Mouse (Mus musculus): Measurements from ENCODE around the gene Cdh13. TPM values are rescaled to one million over a fixed set of nuclear protein-coding genes. Genes with fewer than 3 reads are reported as not detected.
"Not testable (repeated sequence)": the region's sequence is repeated elsewhere in the genome, so short reads cannot be mapped to it uniquely, and the experiment has no call there.

Cdh13 gene
- polyA plus RNA-seq, 1 experiment = 56.6 TPM

GRCm38 (mm10) chr8:119295477-119295876, 1011.9 kb downstream of the Cdh13 start:
- Histone ChIP-seq H3ac (ENCODE audit: control insufficient read depth, insufficient read length) (no peak overlapping the region), H3K4me2 (ENCODE audit: low read depth) (no peak overlapping the region), H3K79me2 (ENCODE audit: control insufficient read depth, insufficient read depth) (no peaks in the 10 kb centered on the region), H3K4me3 (no peak overlapping the region), H3K36me3 (ENCODE audit: control insufficient read depth, insufficient read depth) (no peaks in the 10 kb centered on the region), H3K27me3 (ENCODE audit: control insufficient read depth, insufficient read depth, insufficient read length) (no peaks in the 10 kb centered on the region)
- TF ChIP-seq MYOG (IDR thresholded peaks at IDR 0.05; ENCODE audit: control insufficient read depth in 1 of 3, insufficient read depth in 1 of 3, insufficient read length in 2 of 3, low read depth in 2 of 3) (no peak), POLR2A (IDR thresholded peaks at IDR 0.05; ENCODE audit: insufficient read length, low read depth) (no peak), CEBPB (IDR thresholded peaks at IDR 0.05; ENCODE audit: insufficient read depth, poor library complexity, severe bottlenecking) (no peak), TCF3 (IDR thresholded peaks at IDR 0.05; ENCODE audit: insufficient read length, low read depth) (no peak), MAX (IDR thresholded peaks at IDR 0.05; ENCODE audit: low read depth) (no peak), POLR2AphosphoS2 (IDR thresholded peaks at IDR 0.05; ENCODE audit: insufficient read length, low read depth) (no peak), REST (IDR thresholded peaks at IDR 0.05; ENCODE audit: insufficient read depth, insufficient read length) (no peak)

- not testable (repeated sequence) for H3K79me2 ChIP-seq (ENCODE audit: control insufficient read depth, insufficient read depth); H3K36me3 ChIP-seq (ENCODE audit: control insufficient read depth, insufficient read depth); H3K4me3 ChIP-seq; H3ac ChIP-seq (ENCODE audit: control insufficient read depth, insufficient read length); H3K27me3 ChIP-seq (ENCODE audit: control insufficient read depth, insufficient read depth, insufficient read length); H3K4me2 ChIP-seq (ENCODE audit: low read depth)
Measured at GRCm38 (mm10) chr8:119297752-119298151, 1014.2 kb downstream of the Cdh13 start.

GRCm38 (mm10) chr8:119300335-119300734, 1016.8 kb downstream of the Cdh13 start:
- TF ChIP-seq MAX (IDR thresholded peaks at IDR 0.05; ENCODE audit: low read depth) = no peak
- no peak for TF ChIP-seq REST (IDR thresholded peaks at IDR 0.05; ENCODE audit: insufficient read depth, insufficient read length)
- TF ChIP-seq TCF3 (IDR thresholded peaks at IDR 0.05; ENCODE audit: insufficient read length, low read depth) = no peak
- no peak for TF ChIP-seq POLR2A (IDR thresholded peaks at IDR 0.05; ENCODE audit: insufficient read length, low read depth)
- no peaks in the 10 kb centered on the region for H3K79me2 ChIP-seq (ENCODE audit: control insufficient read depth, insufficient read depth)

GRCm38 (mm10) chr8:119304196-119304595, 1020.7 kb downstream of the Cdh13 start:
- no peaks in the 10 kb centered on the region for H3K79me2 ChIP-seq (ENCODE audit: control insufficient read depth, insufficient read depth)
- H3K36me3 ChIP-seq (ENCODE audit: control insufficient read depth, insufficient read depth) = no peaks in the 10 kb centered on the region
- H3K27me3 ChIP-seq (ENCODE audit: control insufficient read depth, insufficient read depth, insufficient read length) = no peaks in the 10 kb centered on the region
- H3K4me3 ChIP-seq = no peak overlapping the region
- no peak overlapping the region for H3ac ChIP-seq (ENCODE audit: control insufficient read depth, insufficient read length)
- TF ChIP-seq USF1 (IDR thresholded peaks at IDR 0.05; ENCODE audit: low read depth) (no peak), TCF3 (IDR thresholded peaks at IDR 0.05; ENCODE audit: insufficient read length, low read depth) (no peak), POLR2A (IDR thresholded peaks at IDR 0.05; ENCODE audit: insufficient read length, low read depth) (no peak), CEBPB (IDR thresholded peaks at IDR 0.05; ENCODE audit: insufficient read depth, poor library complexity, severe bottlenecking) (no peak), E2F4 (IDR thresholded peaks at IDR 0.05; ENCODE audit: insufficient read depth) (no peak), REST (IDR thresholded peaks at IDR 0.05; ENCODE audit: insufficient read depth, insufficient read length) (no peak), SRF (IDR thresholded peaks at IDR 0.05; ENCODE audit: control insufficient read depth, insufficient read length, low read depth) (no peak), TCF12 (IDR thresholded peaks at IDR 0.05; ENCODE audit: insufficient read depth, poor library complexity, severe bottlenecking) (no peak), MYOD1 (IDR thresholded peaks at IDR 0.05; ENCODE audit: control insufficient read depth in 1 of 3, insufficient read length in 2 of 3, low read depth in 2 of 3) (no peak), MYOG (IDR thresholded peaks at IDR 0.05; ENCODE audit: control insufficient read depth in 1 of 3, insufficient read depth in 1 of 3, insufficient read length in 2 of 3, low read depth in 2 of 3) (no peak), MAX (IDR thresholded peaks at IDR 0.05; ENCODE audit: low read depth) (no peak), POLR2AphosphoS2 (IDR thresholded peaks at IDR 0.05; ENCODE audit: insufficient read length, low read depth) (no peak)
- no peak overlapping the region for H3K4me2 ChIP-seq (ENCODE audit: low read depth)

More at GRCm38 (mm10) chr8:119300335-119300734, 1016.8 kb downstream of the Cdh13 start:
- H3K27me3 ChIP-seq (ENCODE audit: control insufficient read depth, insufficient read depth, insufficient read length) = no peaks in the 10 kb centered on the region
- H3ac ChIP-seq (ENCODE audit: control insufficient read depth, insufficient read length) = no peak overlapping the region
- no peak overlapping the region for H3K4me3 ChIP-seq
- no peaks in the 10 kb centered on the region for H3K36me3 ChIP-seq (ENCODE audit: control insufficient read depth, insufficient read depth)
- no peak overlapping the region for H3K4me2 ChIP-seq (ENCODE audit: low read depth)

GRCm38 (mm10) chr8:119311412-119311811, 1027.9 kb downstream of the Cdh13 start:
- Histone ChIP-seq H3K36me3 (ENCODE audit: control insufficient read depth, insufficient read depth) (no peaks in the 10 kb centered on the region), H3K79me2 (ENCODE audit: control insufficient read depth, insufficient read depth) (no peaks in the 10 kb centered on the region), H3K27me3 (ENCODE audit: control insufficient read depth, insufficient read depth, insufficient read length) (no peaks in the 10 kb centered on the region), H3K4me2 (ENCODE audit: low read depth) (no peak overlapping the region), H3ac (ENCODE audit: control insufficient read depth, insufficient read length) (no peak overlapping the region), H3K4me3 (no peak overlapping the region)
- TF ChIP-seq TCF3 (IDR thresholded peaks at IDR 0.05; ENCODE audit: insufficient read length, low read depth) = no peak
- no peak for TF ChIP-seq POLR2A (IDR thresholded peaks at IDR 0.05; ENCODE audit: insufficient read length, low read depth)
- TF ChIP-seq CEBPB (IDR thresholded peaks at IDR 0.05; ENCODE audit: insufficient read depth, poor library complexity, severe bottlenecking) = no peak
- TF ChIP-seq MYOD1 (IDR thresholded peaks at IDR 0.05; ENCODE audit: control insufficient read depth in 1 of 3, insufficient read length in 2 of 3, low read depth in 2 of 3) = no peak
- TF ChIP-seq E2F4 (IDR thresholded peaks at IDR 0.05; ENCODE audit: insufficient read depth) = no peak

GRCm38 (mm10) chr8:119323215-119323614, 1039.7 kb downstream of the Cdh13 start:
- no peak overlapping the region for H3K4me2 ChIP-seq (ENCODE audit: low read depth)
- H3ac ChIP-seq (ENCODE audit: control insufficient read depth, insufficient read length) = no peak overlapping the region
- H3K27me3 ChIP-seq (ENCODE audit: control insufficient read depth, insufficient read depth, insufficient read length) = no peaks in the 10 kb centered on the region

More at GRCm38 (mm10) chr8:119323215-119323614, 1039.7 kb downstream of the Cdh13 start:
- no peaks in the 10 kb centered on the region for H3K79me2 ChIP-seq (ENCODE audit: control insufficient read depth, insufficient read depth)
- H3K36me3 ChIP-seq (ENCODE audit: control insufficient read depth, insufficient read depth) = no peaks in the 10 kb centered on the region
- TF ChIP-seq TCF12 (IDR thresholded peaks at IDR 0.05; ENCODE audit: insufficient read depth, poor library complexity, severe bottlenecking) (no peak), USF1 (IDR thresholded peaks at IDR 0.05; ENCODE audit: low read depth) (no peak), MYOG (IDR thresholded peaks at IDR 0.05; ENCODE audit: control insufficient read depth in 1 of 3, insufficient read depth in 1 of 3, insufficient read length in 2 of 3, low read depth in 2 of 3) (no peak), CEBPB (IDR thresholded peaks at IDR 0.05; ENCODE audit: insufficient read depth, poor library complexity, severe bottlenecking) (no peak), POLR2AphosphoS2 (IDR thresholded peaks at IDR 0.05; ENCODE audit: insufficient read length, low read depth) (no peak), POLR2A (IDR thresholded peaks at IDR 0.05; ENCODE audit: insufficient read length, low read depth) (no peak), MYOD1 (IDR thresholded peaks at IDR 0.05; ENCODE audit: control insufficient read depth in 1 of 3, insufficient read length in 2 of 3, low read depth in 2 of 3) (no peak), REST (IDR thresholded peaks at IDR 0.05; ENCODE audit: insufficient read depth, insufficient read length) (no peak), TCF3 (IDR thresholded peaks at IDR 0.05; ENCODE audit: insufficient read length, low read depth) (no peak), E2F4 (IDR thresholded peaks at IDR 0.05; ENCODE audit: insufficient read depth) (no peak), SRF (IDR thresholded peaks at IDR 0.05; ENCODE audit: control insufficient read depth, insufficient read length, low read depth) (no peak), MAX (IDR thresholded peaks at IDR 0.05; ENCODE audit: low read depth) (no peak)
- no peak overlapping the region for H3K4me3 ChIP-seq

Data from myocyte (in vitro differentiated cells).